Mouse (Mus musculus): ENCODE results near the gene Hykk. TPM values are rescaled to one million over a fixed set of nuclear protein-coding genes. Genes with fewer than 3 reads are reported as not detected.

Gene Hykk
- total and polyA plus RNA-seq, 3 experiments, result not detected

DNA sequence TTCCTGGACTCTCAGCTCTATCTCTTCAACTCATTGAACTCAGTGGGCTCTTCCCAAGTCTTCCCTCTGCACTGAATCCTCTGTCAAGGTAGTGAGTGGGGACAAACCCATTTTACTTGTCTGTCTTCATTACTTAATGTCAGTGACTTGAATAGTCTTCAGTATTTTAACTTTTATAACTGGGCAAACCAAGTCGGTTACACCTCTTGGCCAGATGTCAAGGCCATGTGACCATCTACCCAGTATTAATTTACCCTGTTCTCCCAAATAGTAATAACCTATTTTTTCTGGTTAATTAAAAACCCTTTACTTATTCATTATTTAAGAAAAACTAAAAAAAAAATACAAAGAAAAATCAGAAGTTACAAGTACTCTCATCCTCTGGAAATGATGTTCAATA is 13.7 kb downstream of the Hykk start:
- no peak overlapping the region for H3K27ac ChIP-seq (ENCODE audit: control insufficient read depth, low read depth, low read length)
- H3K79me2 ChIP-seq (ENCODE audit: control insufficient read depth, insufficient read depth, low read length, poor library complexity), result no peaks in the 10 kb centered on the region
- H3K4me3 ChIP-seq (ENCODE audit: control insufficient read depth in 1 of 2, insufficient read depth in 1 of 2, low read depth in 2 of 2, low read length in 2 of 2), result no peak overlapping the region
- H3K27me3 ChIP-seq (ENCODE audit: control insufficient read depth in 1 of 2, insufficient read depth in 2 of 2, low read length in 2 of 2), result peaks cover 0 to 6% of the 10 kb centered on the region in 2 experiments
- no peak overlapping the region for H3K9ac ChIP-seq (ENCODE audit: control insufficient read depth, low read depth, low read length, poor library complexity, severe bottlenecking)
- TF ChIP-seq SIN3A (IDR thresholded peaks at IDR 0.05; ENCODE audit: low read length) (no peak), ZKSCAN1 (IDR thresholded peaks at IDR 0.05; ENCODE audit: low read depth, low read length) (no peak), CHD1 (IDR thresholded peaks at IDR 0.05; ENCODE audit: low read depth, low read length) (no peak), ZC3H11A (IDR thresholded peaks at IDR 0.05; ENCODE audit: low read depth, low read length) (no peak), E2F4 (IDR thresholded peaks at IDR 0.05; ENCODE audit: borderline replicate concordance, low read depth, low read length) (no peak), EP300 (IDR thresholded peaks at IDR 0.05; ENCODE audit: low read depth in 1 of 2, low read length in 2 of 2) (no peak), RCOR1 (IDR thresholded peaks at IDR 0.05; ENCODE audit: low read depth, low read length) (no peak), UBTF (IDR thresholded peaks at IDR 0.05; ENCODE audit: borderline replicate concordance, insufficient read depth, low read depth, low read length) (no peak), POLR2A (IDR thresholded peaks at IDR 0.05; ENCODE audit: control insufficient read depth in 1 of 2, insufficient read depth in 1 of 2, low read depth in 1 of 2, low read length in 2 of 2, poor library complexity in 1 of 2) (no peak), CTCF (IDR thresholded peaks at IDR 0.05 in 2 of 3, conservative IDR thresholded peaks at IDR 0.05 in 1 of 3; ENCODE audit: control insufficient read depth in 1 of 3, insufficient read depth in 1 of 3, low read depth in 2 of 3, low read length in 3 of 3, poor library complexity in 1 of 3, severe bottlenecking in 1 of 3) (no peak)
- no peak for DNase-seq (ENCODE audit: low read depth, low spot score)
- H3K9me3 ChIP-seq (replicated peaks; ENCODE audit: insufficient read depth, low read length), result no peaks in the 10 kb centered on the region
- H3K36me3 ChIP-seq (ENCODE audit: control insufficient read depth in 1 of 2, insufficient read depth in 2 of 2, low read length in 2 of 2), result no peaks in the 10 kb centered on the region
- no peaks in the 10 kb centered on the region for H3K4me1 ChIP-seq (ENCODE audit: control insufficient read depth in 1 of 2, insufficient read depth in 2 of 2, low read length in 2 of 2)

DNA sequence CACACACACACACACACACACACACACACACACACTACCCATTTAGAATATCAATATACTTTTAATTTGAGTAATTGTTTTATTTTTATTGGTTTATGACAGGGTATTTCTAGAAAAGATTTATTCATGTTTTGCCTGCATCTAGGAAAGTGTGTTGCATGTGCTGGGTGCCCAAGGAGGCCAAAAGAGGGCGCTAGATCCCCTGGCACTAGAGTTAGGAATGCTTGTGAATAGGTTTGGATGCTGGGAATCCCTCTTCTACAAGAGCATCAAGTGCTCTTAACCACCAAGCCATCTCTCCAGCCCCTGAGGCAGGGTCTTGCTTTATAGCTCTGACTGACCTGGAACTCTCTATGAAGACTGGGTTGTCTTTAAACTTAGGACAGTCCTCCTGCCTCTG is 14.7 kb downstream of the Hykk start:
- Histone ChIP-seq H3K4me1 (ENCODE audit: control insufficient read depth in 1 of 2, insufficient read depth in 2 of 2, low read length in 2 of 2) (no peaks in the 10 kb centered on the region), H3K9me3 (replicated peaks; ENCODE audit: insufficient read depth, low read length) (no peaks in the 10 kb centered on the region), H3K36me3 (ENCODE audit: control insufficient read depth in 1 of 2, insufficient read depth in 2 of 2, low read length in 2 of 2) (no peaks in the 10 kb centered on the region), H3K27me3 (ENCODE audit: control insufficient read depth in 1 of 2, insufficient read depth in 2 of 2, low read length in 2 of 2) (peaks cover 0 to 6% of the 10 kb centered on the region in 2 experiments), H3K9ac (ENCODE audit: control insufficient read depth, low read depth, low read length, poor library complexity, severe bottlenecking) (no peak overlapping the region), H3K27ac (ENCODE audit: control insufficient read depth, low read depth, low read length) (no peak overlapping the region), H3K4me3 (ENCODE audit: control insufficient read depth in 1 of 2, insufficient read depth in 1 of 2, low read depth in 2 of 2, low read length in 2 of 2) (no peak overlapping the region), H3K79me2 (ENCODE audit: control insufficient read depth, insufficient read depth, low read length, poor library complexity) (no peaks in the 10 kb centered on the region)
- TF ChIP-seq JUND (IDR thresholded peaks at IDR 0.05; ENCODE audit: low read depth, low read length), result no peak
- peak; percentile 71 for TF ChIP-seq SMC3 (IDR thresholded peaks at IDR 0.05; ENCODE audit: low read depth, low read length)
- TF ChIP-seq TBP (IDR thresholded peaks at IDR 0.05; ENCODE audit: low read depth, low read length), result no peak
- no peak for TF ChIP-seq ETS1 (IDR thresholded peaks at IDR 0.05; ENCODE audit: low read depth, low read length)
- no peak for TF ChIP-seq NRF1 (IDR thresholded peaks at IDR 0.05; ENCODE audit: insufficient read depth, low read depth, low read length, poor library complexity, severe bottlenecking)
- peak; percentile 66 to 76 (median 76) for TF ChIP-seq CTCF (IDR thresholded peaks at IDR 0.05 in 2 of 3, conservative IDR thresholded peaks at IDR 0.05 in 1 of 3; ENCODE audit: control insufficient read depth in 1 of 3, insufficient read depth in 1 of 3, low read depth in 2 of 3, low read length in 3 of 3, poor library complexity in 1 of 3, severe bottlenecking in 1 of 3)
- TF ChIP-seq SIN3A (IDR thresholded peaks at IDR 0.05; ENCODE audit: low read length), result no peak
- no peak for TF ChIP-seq USF2 (IDR thresholded peaks at IDR 0.05; ENCODE audit: borderline replicate concordance in 1 of 2, insufficient read depth in 1 of 2, low read depth in 1 of 2, low read length in 2 of 2)
- TF ChIP-seq ZC3H11A (IDR thresholded peaks at IDR 0.05; ENCODE audit: low read depth, low read length), result peak; percentile 59
- TF ChIP-seq E2F4 (IDR thresholded peaks at IDR 0.05; ENCODE audit: borderline replicate concordance, low read depth, low read length), result no peak
- TF ChIP-seq RAD21 (IDR thresholded peaks at IDR 0.05; ENCODE audit: low read depth, low read length), result peak; percentile 62
- no peak for TF ChIP-seq HCFC1 (IDR thresholded peaks at IDR 0.05; ENCODE audit: low read depth, low read length)
- TF ChIP-seq MXI1 (IDR thresholded peaks at IDR 0.05; ENCODE audit: low read depth, low read length), result no peak
- no peak for TF ChIP-seq MAX (IDR thresholded peaks at IDR 0.05; ENCODE audit: low read length)
- no peak for TF ChIP-seq ELF1 (IDR thresholded peaks at IDR 0.05; ENCODE audit: low read depth, low read length)
- peak; percentile 59 for DNase-seq (ENCODE audit: low read depth, low spot score)
